Mouse (Mus musculus): Measurements from ENCODE around the gene Trabd2b.

DNA sequence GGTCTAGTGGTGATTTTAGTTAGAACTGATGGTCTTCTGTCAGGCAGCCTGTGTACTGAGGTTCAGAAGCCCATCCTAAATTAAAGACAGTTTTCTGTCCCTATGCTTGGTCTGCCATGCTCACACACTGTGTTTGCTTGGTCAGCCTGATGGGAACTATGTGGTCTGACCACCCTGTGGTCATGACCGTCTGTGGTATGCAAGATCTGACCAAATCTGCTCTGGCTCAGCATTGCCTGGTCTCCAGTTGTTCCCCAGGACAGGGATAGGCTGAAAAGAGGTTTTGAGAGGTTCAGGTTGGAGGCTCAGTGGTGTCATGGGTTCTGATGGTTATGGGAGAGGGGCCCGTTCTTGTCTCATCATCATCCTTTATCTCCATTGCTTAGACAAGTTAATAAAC is 13.6 kb downstream of the Trabd2b start:
- TF ChIP-seq CTCF (IDR thresholded peaks at IDR 0.05; ENCODE audit: low read depth): no peak
- no peak for TF ChIP-seq EP300 (IDR thresholded peaks at IDR 0.05; ENCODE audit: low read depth)

Measured in heart, postnatal 0 days (tissue).